Mouse (Mus musculus) thymus, adult 2 months (tissue): Measurements from ENCODE around the gene Trit1. TPM values are rescaled to one million over a fixed set of nuclear protein-coding genes. Genes with fewer than 3 reads are reported as not detected.
"Not testable (repeated sequence)": the region's sequence is repeated elsewhere in the genome, so short reads cannot be mapped to it uniquely, and the experiment has no call there.

ENCODE experiments used
- DNase-seq: peaks from one replicate; pipeline ENCODE4 v3.0.0; 2021
- H3K27ac ChIP-seq: fragments of 200-500 bp; 2 replicates; pipeline ENCODE4 v1.5.1; 2012; ENCODE audit warnings: low read length, control low read depth; ENCODE audit not compliant: control insufficient read depth, insufficient read depth
- H3K27me3 ChIP-seq: fragments of 200-500 bp; 2 replicates; pipeline ENCODE4 v1.6.1; 2012; ENCODE audit warnings: mild to moderate bottlenecking, low read length, moderate library complexity, mixed read lengths; ENCODE audit not compliant: control insufficient read depth, insufficient read depth
- H3K36me3 ChIP-seq: fragments of 200-500 bp; 2 replicates; pipeline ENCODE4 v1.6.1; 2012; ENCODE audit warnings: mild to moderate bottlenecking, low read length, moderate library complexity; ENCODE audit not compliant: control insufficient read depth, insufficient read depth
- H3K4me1 ChIP-seq: fragments of 200-500 bp; replicated peaks from 2 replicates; pipeline ENCODE4 v1.6.1; 2012; ENCODE audit warnings: low read length; ENCODE audit not compliant: control insufficient read depth, insufficient read depth
- H3K4me3 ChIP-seq: fragments of 200-500 bp; 2 replicates; pipeline ENCODE4 v1.5.1; 2012; ENCODE audit warnings: mild to moderate bottlenecking, low read length, control low read depth, moderate library complexity; ENCODE audit not compliant: control insufficient read depth, insufficient read depth
- CTCF ChIP-seq: fragments of 200-500 bp; IDR thresholded peaks from 2 replicates; pipeline ENCODE4 v1.5.1; 2012; ENCODE audit warnings: mild to moderate bottlenecking, control low read depth, low read length, moderate library complexity, borderline replicate concordance; ENCODE audit not compliant: control insufficient read depth, poor library complexity, insufficient read depth; ENCODE audit errors: extremely low read depth
- POLR2A ChIP-seq: fragments of 200-500 bp; IDR thresholded peaks from 2 replicates; pipeline ENCODE4 v1.6.1; 2012; ENCODE audit warnings: mild to moderate bottlenecking, low read length, control low read depth, moderate library complexity; ENCODE audit not compliant: control insufficient read depth, poor library complexity, insufficient read depth; ENCODE audit errors: extremely low read depth
- WGBS: fragments of 180-500 bp; shearing (Covaris S2); methylation state at CpG from one replicate; pipeline ENCODE4 v1.1.7; 2018; 5-methylcytosine and 5-hydroxymethylcytosine counted together
- polyA plus RNA-seq: library from polyadenylated mRNA; depleted of rRNA; stranded (reverse); fragments of >200 nt; gene quantifications from 2 replicates; pipeline ENCODE4 v1.2.3, GENCODE M21; 2012

Trit1 gene
- polyA plus RNA-seq, 1 experiment, result 8.3 TPM

- Histone ChIP-seq H3K4me1 (peaks cover 14% of the 10 kb centered on the region), H3K4me3 (no peak overlapping the region), H3K27ac (no peak overlapping the region), H3K27me3 (no peaks in the 10 kb centered on the region), H3K36me3 (no peaks in the 10 kb centered on the region)
- 13% methylated on average over 8 of the region's 8 CpGs for WGBS
- TF ChIP-seq POLR2A, result no peak
- no peak for TF ChIP-seq CTCF
- DNase-seq, result peak; percentile 72
Observed at GRCm38 (mm10) chr4:122985110-122985509, 31.3 kb upstream of the Trit1 start.

GRCm38 (mm10) chr4:122987421-122987820 lies 29.0 kb upstream of the Trit1 start:
- 92% methylated on average over 4 of the region's 4 CpGs for WGBS

GRCm38 (mm10) chr4:122988004-122988403 lies 28.4 kb upstream of the Trit1 start:
- peak; percentile 29 for DNase-seq

More at GRCm38 (mm10) chr4:122987421-122987820, 29.0 kb upstream of the Trit1 start:
- no peak for DNase-seq
- Histone ChIP-seq H3K27ac (no peak overlapping the region), H3K27me3 (no peaks in the 10 kb centered on the region), H3K36me3 (no peaks in the 10 kb centered on the region), H3K4me3 (no peak overlapping the region), H3K4me1 (peaks cover 14% of the 10 kb centered on the region)
- TF ChIP-seq POLR2A (no peak), CTCF (no peak)

GRCm38 (mm10) chr4:122991177-122991576 lies 25.2 kb upstream of the Trit1 start:
- no peak for DNase-seq
- TF ChIP-seq CTCF (no peak), POLR2A (no peak)
- WGBS, result 9% methylated on average over 1 of the region's 1 CpGs

More at GRCm38 (mm10) chr4:122988004-122988403, 28.4 kb upstream of the Trit1 start:
- peaks cover 13% of the 10 kb centered on the region for H3K4me1 ChIP-seq
- 91% methylated on average over 3 of the region's 3 CpGs for WGBS
- not testable (repeated sequence) for H3K27ac ChIP-seq, H3K27me3 ChIP-seq, H3K36me3 ChIP-seq, H3K4me3 ChIP-seq

GRCm38 (mm10) chr4:122992276-122992675 lies 24.1 kb upstream of the Trit1 start:
- H3K27me3 ChIP-seq, result peaks cover 9% of the 10 kb centered on the region
- H3K4me3 ChIP-seq, result no peak overlapping the region
- no peak for TF ChIP-seq POLR2A
- peaks cover 13% of the 10 kb centered on the region for H3K4me1 ChIP-seq
- H3K36me3 ChIP-seq, result no peaks in the 10 kb centered on the region
- 91% methylated on average over 3 of the region's 3 CpGs for WGBS
- DNase-seq, result no peak
- no peak overlapping the region for H3K27ac ChIP-seq

More at GRCm38 (mm10) chr4:122991177-122991576, 25.2 kb upstream of the Trit1 start:
- Histone ChIP-seq H3K4me1 (peaks cover 8% of the 10 kb centered on the region), H3K27me3 (peaks cover under 1% of the 10 kb centered on the region; the same call in 1 of the 2 replicates), H3K4me3 (no peak overlapping the region), H3K27ac (no peak overlapping the region), H3K36me3 (no peaks in the 10 kb centered on the region)

GRCm38 (mm10) chr4:122995404-122996220 lies 20.8 kb upstream of the Trit1 start, which contains the start of gene Mycl:
Mycl (plus strand) TSS chr4:122995652.
- DNase-seq, result peak; percentile 90
- 1% methylated on average over 61 of the region's 69 CpGs for WGBS
- Histone ChIP-seq H3K27me3 (peaks cover 9% of the 10 kb centered on the region), H3K4me1 (peaks cover 13% of the 10 kb centered on the region), H3K36me3 (no peaks in the 10 kb centered on the region), H3K4me3 (peak within 1 kb of the TSS; percentile 55), H3K27ac (no peak within 1 kb of the TSS)
- TF ChIP-seq CTCF (peak; percentile 89), POLR2A (no peak)

GRCm38 (mm10) chr4:122996221-122996617 lies 20.2 kb upstream of the Trit1 start:
- Histone ChIP-seq H3K27ac (no peak overlapping the region), H3K27me3 (peaks cover 9% of the 10 kb centered on the region), H3K36me3 (no peaks in the 10 kb centered on the region), H3K4me1 (peaks cover 13% of the 10 kb centered on the region), H3K4me3 (peak overlapping the region; percentile 55)
- peak; percentile 46 for DNase-seq
- TF ChIP-seq CTCF (no peak), POLR2A (no peak)
- WGBS, result 1% methylated on average over 32 of the region's 32 CpGs
